Mouse (Mus musculus) stomach, postnatal 0 days (tissue): ENCODE results near the gene Fgfr2.

Experiments
- CTCF ChIP-seq: IDR thresholded peaks from 2 replicates; pipeline ENCODE4 v1.5.1; 2016; ENCODE audit warnings: antibody characterized with exemption, low read depth, mild to moderate bottlenecking, moderate library complexity
- EP300 ChIP-seq: optimal IDR thresholded peaks from 2 replicates; pipeline ENCODE3; 2016; ENCODE audit warnings: antibody characterized with exemption

- TF ChIP-seq CTCF, result no peak
- no peak for TF ChIP-seq EP300
These were observed 346.6 kb downstream of the Fgfr2 start for GRCm38 (mm10) chr7:132776338-132777111.
